Mouse (Mus musculus) megakaryocyte, embryonic 14.5 days (primary cell): ENCODE measurements around the gene Baz1a.

Source experiments
- FLI1 ChIP-seq: IDR thresholded peaks from 2 replicates; pipeline ENCODE4 v1.6.1; 2012; ENCODE audit warnings: low read length, inconsistent platforms, mixed read lengths
- GATA1 ChIP-seq: IDR thresholded peaks from 3 replicates; pipeline ENCODE4 v1.6.1; 2012; ENCODE audit warnings: mixed read lengths, low read length, inconsistent platforms, borderline replicate concordance

DNA sequence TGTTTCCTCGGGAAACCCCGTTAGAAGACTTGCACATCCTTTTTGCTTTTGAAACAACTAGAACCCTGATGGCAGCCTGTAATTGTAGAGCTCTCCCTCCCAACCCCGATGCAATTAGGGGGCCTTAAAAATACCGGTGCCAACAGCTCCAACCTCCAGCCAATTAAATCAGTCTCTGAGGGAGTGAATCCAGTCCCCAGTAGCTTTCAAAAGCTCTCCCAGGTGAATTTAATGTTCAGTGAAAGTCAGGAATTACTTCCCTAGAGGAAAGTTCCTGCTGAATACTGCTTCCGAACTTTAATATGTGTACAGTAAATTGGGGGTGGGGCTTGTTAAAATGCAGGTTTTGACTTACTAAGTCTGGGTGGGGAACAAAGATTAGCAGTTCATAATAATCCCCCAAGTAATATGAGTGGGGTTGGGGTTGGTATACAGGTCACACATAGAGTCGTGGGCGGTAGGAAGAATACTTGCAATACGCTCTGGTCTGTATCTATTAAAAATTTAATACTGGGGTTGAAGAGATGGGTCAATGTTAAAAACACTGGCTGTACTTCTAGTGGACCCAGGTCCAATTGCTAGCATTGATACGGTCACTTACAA lies 3.1 kb upstream of the Baz1a start:
- TF ChIP-seq GATA1 (no peak), FLI1 (no peak)
